Mouse (Mus musculus): ENCODE measurements around the gene Zfp575. TPM values are rescaled to one million over a fixed set of nuclear protein-coding genes. Genes with fewer than 3 reads are reported as not detected.

Gene Zfp575
- polyA plus RNA-seq, 2 experiments = 0.04 to 0.09 TPM

DNA sequence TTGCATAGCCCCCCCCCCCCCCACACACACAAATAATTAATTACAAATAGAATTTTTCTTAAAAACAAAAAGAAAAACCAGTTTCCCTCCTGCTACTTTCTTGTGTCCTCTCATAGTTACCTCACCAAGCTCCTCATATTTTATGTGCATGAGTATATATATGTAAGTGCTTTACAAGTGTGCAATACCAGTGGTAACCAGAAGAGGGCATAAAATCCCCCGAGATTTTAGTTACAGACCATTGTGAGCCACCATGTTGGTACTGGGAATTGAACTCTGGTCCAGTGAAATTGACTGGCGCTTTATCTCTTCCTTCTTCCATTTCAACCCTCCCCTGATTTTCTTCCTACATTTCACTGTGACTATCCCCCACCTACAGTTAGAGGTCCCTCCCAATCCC lies 42.9 kb downstream of the Zfp575 start:
- H3K4me3 ChIP-seq (ENCODE audit: insufficient read depth in 1 of 2, low read depth in 2 of 2, low read length in 2 of 2) = no peak overlapping the region
- H3K9me3 ChIP-seq (ENCODE audit: control insufficient read depth, low read length) = no peaks in the 10 kb centered on the region
- peaks cover 0 to 11% of the 10 kb centered on the region in 2 experiments; a peak in 3 of 4 replicates for H3K4me1 ChIP-seq (replicated peaks; ENCODE audit: control insufficient read depth in 2 of 2, insufficient read depth in 2 of 2, low read length in 1 of 2)
- no peak for DNase-seq (ENCODE audit: low read depth in 3 of 3, low spot score in 3 of 3)
- WGBS (ENCODE audit: insufficient replicate concordance) = 53% methylated on average over 2 of the region's 2 CpGs
- no peak overlapping the region for H3K27ac ChIP-seq
- no peak overlapping the region for H3K9ac ChIP-seq (replicated peaks)
- TF ChIP-seq CTCF (IDR thresholded peaks at IDR 0.05; ENCODE audit: low read depth) (peak; percentile 35; the same call in 1 of the 2 replicates), EP300 (IDR thresholded peaks at IDR 0.05; ENCODE audit: low read depth) (no peak)
- no peak overlapping the region for H3K4me2 ChIP-seq (ENCODE audit: low read depth)
- no peak for ATAC-seq (ENCODE audit: insufficient read depth)
- H3K27me3 ChIP-seq (ENCODE audit: control insufficient read depth, insufficient read depth, low read length) = no peaks in the 10 kb centered on the region
- H3K36me3 ChIP-seq (replicated peaks; ENCODE audit: control insufficient read depth, insufficient read depth, low read depth) = peaks cover 2% of the 10 kb centered on the region; the same call in 1 of the 2 replicates

DNA sequence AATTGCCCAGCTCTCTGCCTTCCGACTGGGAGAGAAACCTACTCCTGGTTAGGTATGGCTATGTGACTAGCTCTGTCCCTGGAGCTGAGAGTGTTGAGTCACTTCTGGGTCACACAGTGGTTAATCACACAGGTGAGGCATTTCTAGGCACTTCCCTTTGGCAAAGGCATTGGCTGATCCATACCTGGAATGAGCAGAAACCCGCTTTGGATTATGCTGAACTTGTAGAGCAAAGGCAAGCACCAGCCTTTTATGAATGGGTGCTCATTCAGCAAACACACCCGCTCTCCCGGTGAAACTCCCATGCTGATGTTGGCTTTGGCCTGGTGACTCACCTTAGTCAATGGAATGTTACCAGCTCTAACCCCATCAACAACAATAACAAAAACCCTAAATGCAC lies 47.8 kb downstream of the Zfp575 start:
- TF ChIP-seq EP300 (IDR thresholded peaks at IDR 0.05; ENCODE audit: low read depth) (no peak), CTCF (IDR thresholded peaks at IDR 0.05; ENCODE audit: low read depth) (no peak)
- 78% methylated on average over 4 of the region's 4 CpGs for WGBS (ENCODE audit: insufficient replicate concordance)
- no peaks in the 10 kb centered on the region for H3K9me3 ChIP-seq (ENCODE audit: control insufficient read depth, low read length)
- H3K36me3 ChIP-seq (replicated peaks; ENCODE audit: control insufficient read depth, insufficient read depth, low read depth) = no peaks in the 10 kb centered on the region
- H3K4me3 ChIP-seq (ENCODE audit: insufficient read depth in 1 of 2, low read depth in 2 of 2, low read length in 2 of 2) = no peak overlapping the region
- H3K27me3 ChIP-seq (ENCODE audit: control insufficient read depth, insufficient read depth, low read length) = no peaks in the 10 kb centered on the region
- H3K4me1 ChIP-seq (replicated peaks; ENCODE audit: control insufficient read depth in 2 of 2, insufficient read depth in 2 of 2, low read length in 1 of 2) = no peaks in the 10 kb centered on the region
- no peak overlapping the region for H3K9ac ChIP-seq (replicated peaks)
- no peak for ATAC-seq (ENCODE audit: insufficient read depth)
- no peak overlapping the region for H3K27ac ChIP-seq
- no peak for DNase-seq (ENCODE audit: low read depth in 3 of 3, low spot score in 3 of 3)
- H3K4me2 ChIP-seq (ENCODE audit: low read depth) = no peak overlapping the region

DNA sequence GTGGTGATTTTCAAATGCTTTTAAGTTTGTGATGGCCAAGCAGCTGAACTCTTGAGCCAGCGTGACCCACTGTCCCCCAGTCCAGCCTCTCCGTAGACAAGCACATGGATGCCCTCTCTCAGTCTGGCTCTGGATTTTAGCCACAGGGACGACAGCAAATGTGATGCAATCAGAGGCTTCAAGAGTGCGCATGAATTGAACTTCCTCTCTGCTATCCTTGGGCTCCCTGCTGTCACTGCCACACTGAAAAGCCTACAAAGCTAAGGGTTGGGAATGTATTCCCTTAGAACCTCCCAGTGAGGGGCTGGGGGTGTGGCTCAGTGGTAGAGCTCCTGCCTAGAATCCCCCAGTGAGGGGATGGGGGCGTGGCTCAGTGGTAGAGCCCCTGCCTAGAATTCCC lies 48.7 kb downstream of the Zfp575 start:
- Histone ChIP-seq H3K9me3 (ENCODE audit: control insufficient read depth, low read length) (no peaks in the 10 kb centered on the region), H3K4me2 (ENCODE audit: low read depth) (no peak overlapping the region), H3K4me1 (replicated peaks; ENCODE audit: control insufficient read depth in 2 of 2, insufficient read depth in 2 of 2, low read length in 1 of 2) (no peaks in the 10 kb centered on the region), H3K27ac (no peak overlapping the region), H3K4me3 (ENCODE audit: insufficient read depth in 1 of 2, low read depth in 2 of 2, low read length in 2 of 2) (no peak overlapping the region), H3K36me3 (replicated peaks; ENCODE audit: control insufficient read depth, insufficient read depth, low read depth) (no peaks in the 10 kb centered on the region), H3K27me3 (ENCODE audit: control insufficient read depth, insufficient read depth, low read length) (no peaks in the 10 kb centered on the region), H3K9ac (replicated peaks) (no peak overlapping the region)
- DNase-seq (ENCODE audit: low read depth in 3 of 3, low spot score in 3 of 3) (no peak), ATAC-seq (ENCODE audit: insufficient read depth) (no peak)
- WGBS (ENCODE audit: insufficient replicate concordance) = 43% methylated on average over 5 of the region's 5 CpGs
- no peak for TF ChIP-seq EP300 (IDR thresholded peaks at IDR 0.05; ENCODE audit: low read depth)
- TF ChIP-seq CTCF (IDR thresholded peaks at IDR 0.05; ENCODE audit: low read depth) = no peak

DNA sequence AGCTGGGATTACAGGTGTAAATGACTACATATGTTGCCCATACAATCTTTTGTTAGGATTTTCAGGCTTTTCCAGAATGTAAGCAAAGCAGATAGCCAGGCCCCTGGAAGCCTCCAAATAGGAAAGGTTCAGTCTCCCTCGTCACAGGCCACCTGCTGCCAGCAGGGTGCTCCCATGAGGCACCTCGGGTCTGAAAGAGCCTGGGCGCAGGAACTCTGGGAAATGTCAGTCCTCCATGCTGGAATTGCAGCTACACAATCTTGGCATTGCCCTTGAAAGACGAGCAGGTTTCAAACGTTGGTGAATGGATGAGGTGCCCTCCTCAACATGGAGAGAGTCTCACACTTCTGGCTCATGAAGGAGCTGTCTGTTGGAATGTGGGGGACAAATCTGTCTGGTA lies 49.3 kb downstream of the Zfp575 start:
- Histone ChIP-seq H3K4me2 (ENCODE audit: low read depth) (no peak overlapping the region), H3K4me1 (replicated peaks; ENCODE audit: control insufficient read depth in 2 of 2, insufficient read depth in 2 of 2, low read length in 1 of 2) (no peaks in the 10 kb centered on the region), H3K9me3 (ENCODE audit: control insufficient read depth, low read length) (no peaks in the 10 kb centered on the region), H3K4me3 (ENCODE audit: insufficient read depth in 1 of 2, low read depth in 2 of 2, low read length in 2 of 2) (no peak overlapping the region), H3K36me3 (replicated peaks; ENCODE audit: control insufficient read depth, insufficient read depth, low read depth) (no peaks in the 10 kb centered on the region), H3K27ac (no peak overlapping the region), H3K9ac (replicated peaks) (no peak overlapping the region), H3K27me3 (ENCODE audit: control insufficient read depth, insufficient read depth, low read length) (no peaks in the 10 kb centered on the region)
- 33% methylated on average over 5 of the region's 5 CpGs for WGBS (ENCODE audit: insufficient replicate concordance)
- ATAC-seq (ENCODE audit: insufficient read depth) (no peak), DNase-seq (ENCODE audit: low read depth in 3 of 3, low spot score in 3 of 3) (no peak)
- TF ChIP-seq EP300 (IDR thresholded peaks at IDR 0.05; ENCODE audit: low read depth) (no peak), CTCF (IDR thresholded peaks at IDR 0.05; ENCODE audit: low read depth) (peak; percentile 25; the same call in 1 of the 2 replicates)

DNA sequence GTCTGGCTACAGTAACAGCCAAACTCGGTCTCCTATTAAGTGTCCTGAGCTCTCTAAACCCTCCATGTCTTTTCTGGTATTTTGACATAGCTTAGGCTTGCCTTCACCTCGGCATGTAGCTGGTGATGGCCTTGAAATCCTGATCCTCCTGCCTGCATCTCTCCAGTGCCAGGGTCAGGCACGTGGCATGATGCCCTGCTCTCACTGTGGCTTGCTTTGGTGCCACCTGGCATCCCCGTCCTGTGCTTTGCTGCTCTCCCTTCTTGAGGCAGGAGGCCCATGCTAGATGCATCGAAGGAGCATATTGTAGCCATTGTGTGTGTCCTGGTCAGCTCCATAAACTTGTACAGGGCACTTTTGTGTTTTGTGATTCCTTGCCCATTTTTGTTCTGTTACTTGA lies 49.9 kb downstream of the Zfp575 start:
- Histone ChIP-seq H3K27ac (no peak overlapping the region), H3K4me1 (replicated peaks; ENCODE audit: control insufficient read depth in 2 of 2, insufficient read depth in 2 of 2, low read length in 1 of 2) (no peaks in the 10 kb centered on the region), H3K9ac (replicated peaks) (no peak overlapping the region), H3K4me2 (ENCODE audit: low read depth) (no peak overlapping the region), H3K36me3 (replicated peaks; ENCODE audit: control insufficient read depth, insufficient read depth, low read depth) (no peaks in the 10 kb centered on the region), H3K4me3 (ENCODE audit: insufficient read depth in 1 of 2, low read depth in 2 of 2, low read length in 2 of 2) (no peak overlapping the region), H3K9me3 (ENCODE audit: control insufficient read depth, low read length) (no peaks in the 10 kb centered on the region), H3K27me3 (ENCODE audit: control insufficient read depth, insufficient read depth, low read length) (no peaks in the 10 kb centered on the region)
- 63% methylated on average over 5 of the region's 5 CpGs for WGBS (ENCODE audit: insufficient replicate concordance)
- no peak for DNase-seq (ENCODE audit: low read depth in 3 of 3, low spot score in 3 of 3)
- TF ChIP-seq EP300 (IDR thresholded peaks at IDR 0.05; ENCODE audit: low read depth) = no peak
- TF ChIP-seq CTCF (IDR thresholded peaks at IDR 0.05; ENCODE audit: low read depth) = no peak
- ATAC-seq (ENCODE audit: insufficient read depth) = no peak

Measured in liver, embryonic 14.5 days (tissue).